Mouse (Mus musculus) testis, adult 2 months (tissue): ENCODE results near the gene Tmem160.

Experiments
- CTCF ChIP-seq: fragments of 200-500 bp; IDR thresholded peaks from 2 replicates; pipeline ENCODE4 v1.5.1; 2012; ENCODE audit warnings: low read depth, mild to moderate bottlenecking, inconsistent platforms, low read length, moderate library complexity; ENCODE audit not compliant: control insufficient read depth, insufficient read depth, insufficient replicate concordance
- POLR2A ChIP-seq: fragments of 200-500 bp; IDR thresholded peaks from 2 replicates; pipeline ENCODE4 v1.6.1; 2012; ENCODE audit warnings: low read depth, mild to moderate bottlenecking, inconsistent platforms, low read length, moderate library complexity; ENCODE audit not compliant: control insufficient read depth

GRCm38 (mm10) chr7:16476600-16476989 is 24.0 kb downstream of the Tmem160 start:
- TF ChIP-seq CTCF (no peak), POLR2A (no peak)
